Mouse (Mus musculus) limb, embryonic 15.5 days (tissue): ENCODE results near the gene Rfx7. TPM values are rescaled to one million over a fixed set of nuclear protein-coding genes. Genes with fewer than 3 reads are reported as not detected.
A peak's percentile ranks its signal among the peaks of the same experiment; 100 is the strongest.

Experiments
- ATAC-seq: fragments of 200-750 bp; cut with Nextera tagmentation; 2 replicates; pipeline ENCODE4 v1.8.0; 2017; ENCODE audit warnings: low read depth, moderate TSS enrichment; ENCODE audit not compliant: insufficient number of reproducible peaks, low FRiP score, low TSS enrichment
- H3K27ac ChIP-seq: fragments of 300-500 bp; sonication (generic); 2 replicates; pipeline ENCODE4 v1.5.1; 2015; ENCODE audit warnings: moderate library complexity, mild to moderate bottlenecking, inconsistent platforms
- H3K27me3 ChIP-seq: fragments of 300-500 bp; sonication (generic); 2 replicates; pipeline ENCODE4 v1.6.1; 2015; ENCODE audit warnings: inconsistent platforms
- H3K36me3 ChIP-seq: fragments of 300-500 bp; sonication (generic); 2 replicates; pipeline ENCODE4 v1.6.1; 2015; ENCODE audit warnings: inconsistent platforms
- H3K4me1 ChIP-seq: fragments of 300-500 bp; sonication (generic); 2 replicates; pipeline ENCODE4 v1.6.1; 2015; ENCODE audit warnings: inconsistent platforms
- H3K4me2 ChIP-seq: fragments of 300-500 bp; sonication (generic); 2 replicates; pipeline ENCODE4 v1.6.1; 2015; ENCODE audit warnings: mild to moderate bottlenecking, inconsistent platforms
- H3K4me3 ChIP-seq: fragments of 300-500 bp; sonication (generic); 2 replicates; pipeline ENCODE4 v1.5.1; 2015; ENCODE audit warnings: mild to moderate bottlenecking, inconsistent platforms
- H3K9ac ChIP-seq: fragments of 300-500 bp; sonication (generic); 2 replicates; pipeline ENCODE4 v1.6.1; 2015; ENCODE audit warnings: inconsistent platforms
- H3K9me3 ChIP-seq: fragments of 300-500 bp; sonication (generic); 2 replicates; pipeline ENCODE4 v1.6.1; 2016; ENCODE audit warnings: inconsistent platforms
- WGBS: fragments of 180-500 bp; shearing (Covaris S2); methylation state at CpG from one replicate; pipeline ENCODE4 v1.1.7; 2015; 5-methylcytosine and 5-hydroxymethylcytosine counted together
- polyA plus RNA-seq: library from polyadenylated mRNA; unstranded; fragments of >200 nt; fragmentation: Nextera tagmentation; extraction: Ambion mirVana; gene quantifications from 2 replicates; pipeline ENCODE4 v1.2.1, GENCODE M21; 2015

Rfx7 gene
- polyA plus RNA-seq, 1 experiment from 2014 or later: 8.2 TPM

- peaks cover 16% of the 10 kb centered on the region for H3K36me3 ChIP-seq
- no peak for ATAC-seq
Observed at GRCm38 (mm10) chr9:72623605-72624004, 91.6 kb downstream of the Rfx7 start.

GRCm38 (mm10) chr9:72627598-72627997, 95.6 kb downstream of the Rfx7 start:
- no peak for ATAC-seq

More at GRCm38 (mm10) chr9:72623605-72624004, 91.6 kb downstream of the Rfx7 start:
- WGBS: 86% methylated on average over 1 of the region's 1 CpGs
- Histone ChIP-seq H3K27me3 (no peaks in the 10 kb centered on the region), H3K27ac (no peak overlapping the region), H3K9ac (no peak overlapping the region), H3K4me3 (no peak overlapping the region), H3K4me1 (peaks cover 7% of the 10 kb centered on the region; the same call in 1 of the 2 replicates), H3K4me2 (no peak overlapping the region), H3K9me3 (no peaks in the 10 kb centered on the region)

GRCm38 (mm10) chr9:72628591-72628990, 96.6 kb downstream of the Rfx7 start:
- no peak for ATAC-seq
- Histone ChIP-seq H3K4me1 (peaks cover 8% of the 10 kb centered on the region; the same call in 1 of the 2 replicates), H3K9ac (no peak overlapping the region), H3K27ac (peak overlapping the region; percentile 27; the same call in 1 of the 2 replicates), H3K27me3 (no peaks in the 10 kb centered on the region), H3K9me3 (no peaks in the 10 kb centered on the region), H3K4me3 (no peak overlapping the region), H3K4me2 (no peak overlapping the region), H3K36me3 (no peaks in the 10 kb centered on the region)
- WGBS: 3% methylated on average over 2 of the region's 2 CpGs

More at GRCm38 (mm10) chr9:72627598-72627997, 95.6 kb downstream of the Rfx7 start:
- Histone ChIP-seq H3K27me3 (no peaks in the 10 kb centered on the region), H3K9ac (no peak overlapping the region), H3K36me3 (no peaks in the 10 kb centered on the region), H3K9me3 (no peaks in the 10 kb centered on the region), H3K4me3 (no peak overlapping the region), H3K4me1 (peaks cover 8% of the 10 kb centered on the region; the same call in 1 of the 2 replicates), H3K4me2 (no peak overlapping the region), H3K27ac (no peak overlapping the region)
- WGBS: 74% methylated on average over 1 of the region's 1 CpGs

GRCm38 (mm10) chr9:72632198-72632597, 100.2 kb downstream of the Rfx7 start:
- no peak overlapping the region for H3K4me2 ChIP-seq
- H3K27me3 ChIP-seq: no peaks in the 10 kb centered on the region
- H3K36me3 ChIP-seq: no peaks in the 10 kb centered on the region
- WGBS: 45% methylated on average over 1 of the region's 1 CpGs
- no peak overlapping the region for H3K27ac ChIP-seq
- peaks cover 10% of the 10 kb centered on the region; the same call in 1 of the 2 replicates for H3K4me1 ChIP-seq
- H3K4me3 ChIP-seq: no peak overlapping the region
- no peak for ATAC-seq
- H3K9me3 ChIP-seq: no peaks in the 10 kb centered on the region
- H3K9ac ChIP-seq: no peak overlapping the region

- Histone ChIP-seq H3K27me3 (no peaks in the 10 kb centered on the region), H3K36me3 (no peaks in the 10 kb centered on the region), H3K27ac (no peak overlapping the region), H3K9ac (no peak overlapping the region), H3K9me3 (no peaks in the 10 kb centered on the region), H3K4me3 (no peak overlapping the region), H3K4me2 (no peak overlapping the region), H3K4me1 (peaks cover 14% of the 10 kb centered on the region)
- no peak for ATAC-seq
Observed at GRCm38 (mm10) chr9:72635134-72635533, 103.1 kb downstream of the Rfx7 start.

- Histone ChIP-seq H3K36me3 (no peaks in the 10 kb centered on the region), H3K4me3 (no peak overlapping the region), H3K27me3 (no peaks in the 10 kb centered on the region), H3K27ac (no peak overlapping the region), H3K4me1 (peaks cover 28% of the 10 kb centered on the region), H3K9me3 (no peaks in the 10 kb centered on the region), H3K4me2 (no peak overlapping the region), H3K9ac (no peak overlapping the region)
- 75% methylated on average over 7 of the region's 7 CpGs for WGBS
- no peak for ATAC-seq
Observed at GRCm38 (mm10) chr9:72636547-72636946, 104.5 kb downstream of the Rfx7 start.

- Histone ChIP-seq H3K9ac (no peak overlapping the region), H3K27me3 (no peaks in the 10 kb centered on the region), H3K4me3 (no peak overlapping the region), H3K27ac (no peak overlapping the region; the same call in 1 of the 2 replicates), H3K9me3 (no peaks in the 10 kb centered on the region), H3K36me3 (no peaks in the 10 kb centered on the region), H3K4me1 (peaks cover 28% of the 10 kb centered on the region), H3K4me2 (no peak overlapping the region)
- no peak for ATAC-seq
- 76% methylated on average over 8 of the region's 8 CpGs for WGBS
Observed at GRCm38 (mm10) chr9:72637243-72637642, 105.2 kb downstream of the Rfx7 start.

- Histone ChIP-seq H3K9me3 (no peaks in the 10 kb centered on the region), H3K27ac (peak overlapping the region; percentile 99), H3K4me2 (peak overlapping the region; percentile 49), H3K9ac (peak overlapping the region; percentile 23; the same call in 1 of the 2 replicates), H3K4me3 (peak overlapping the region; percentile 32), H3K4me1 (peaks cover 37% of the 10 kb centered on the region), H3K36me3 (no peaks in the 10 kb centered on the region), H3K27me3 (no peaks in the 10 kb centered on the region)
- 36% methylated on average over 9 of the region's 9 CpGs for WGBS
- peak; percentile 22; the same call in 1 of the 2 replicates for ATAC-seq
Observed at GRCm38 (mm10) chr9:72638951-72639842, 107.2 kb downstream of the Rfx7 start.

GRCm38 (mm10) chr9:72639843-72640621, 108.0 kb downstream of the Rfx7 start:
- Histone ChIP-seq H3K9ac (peak overlapping the region; percentile 23), H3K4me3 (peak overlapping the region; percentile 32), H3K27me3 (no peaks in the 10 kb centered on the region), H3K36me3 (no peaks in the 10 kb centered on the region), H3K4me2 (peak overlapping the region; percentile 49), H3K9me3 (no peaks in the 10 kb centered on the region), H3K4me1 (peaks cover 43% of the 10 kb centered on the region), H3K27ac (peak overlapping the region; percentile 99)
- peak; percentile 87 for ATAC-seq
- 2% methylated on average over 27 of the region's 27 CpGs for WGBS

- 11% methylated on average over 7 of the region's 7 CpGs for WGBS
- Histone ChIP-seq H3K9me3 (no peaks in the 10 kb centered on the region), H3K4me3 (peak overlapping the region; percentile 32; the same call in 1 of the 2 replicates), H3K36me3 (no peaks in the 10 kb centered on the region), H3K27ac (peak overlapping the region; percentile 99), H3K4me1 (peaks cover 43% of the 10 kb centered on the region), H3K27me3 (no peaks in the 10 kb centered on the region), H3K4me2 (peak overlapping the region; percentile 49), H3K9ac (peak overlapping the region; percentile 11; the same call in 1 of the 2 replicates)
- peak; percentile 31; the same call in 1 of the 2 replicates for ATAC-seq
Observed at GRCm38 (mm10) chr9:72640642-72641041, 108.6 kb downstream of the Rfx7 start.

- ATAC-seq: no peak
- Histone ChIP-seq H3K27me3 (no peaks in the 10 kb centered on the region), H3K36me3 (no peaks in the 10 kb centered on the region), H3K4me1 (peaks cover 43% of the 10 kb centered on the region), H3K4me3 (no peak overlapping the region), H3K9me3 (no peaks in the 10 kb centered on the region), H3K4me2 (peak overlapping the region; percentile 12; the same call in 1 of the 2 replicates), H3K27ac (peak overlapping the region; percentile 99), H3K9ac (no peak overlapping the region)
- 49% methylated on average over 6 of the region's 6 CpGs for WGBS
Observed at GRCm38 (mm10) chr9:72641093-72641680, 109.1 kb downstream of the Rfx7 start.
